Mouse (Mus musculus) gastrocnemius, postnatal 36 days (tissue): ENCODE results near the gene Tenm4. TPM values are rescaled to one million over a fixed set of nuclear protein-coding genes. Genes with fewer than 3 reads are reported as not detected.

Experiments
- DNase-seq, 2 experiments: peaks; one replicate each; pipeline ENCODE4 v3.0.0; 2022
- intact Hi-C: fragments of 180-260 bp; cut with DNase I; formaldehyde crosslinking; loops from one replicate; pipeline ENCODE4 v1.15.1; 2025
- total RNA-seq, 2 experiments: library from RNA; stranded (reverse); gene quantifications; 2 replicates each; pipeline ENCODE4 v1.2.3; 2021

The Tenm4 gene
- total RNA-seq, 2 experiments from 2014 or later = 0.69 to 1.1 TPM

DNA sequence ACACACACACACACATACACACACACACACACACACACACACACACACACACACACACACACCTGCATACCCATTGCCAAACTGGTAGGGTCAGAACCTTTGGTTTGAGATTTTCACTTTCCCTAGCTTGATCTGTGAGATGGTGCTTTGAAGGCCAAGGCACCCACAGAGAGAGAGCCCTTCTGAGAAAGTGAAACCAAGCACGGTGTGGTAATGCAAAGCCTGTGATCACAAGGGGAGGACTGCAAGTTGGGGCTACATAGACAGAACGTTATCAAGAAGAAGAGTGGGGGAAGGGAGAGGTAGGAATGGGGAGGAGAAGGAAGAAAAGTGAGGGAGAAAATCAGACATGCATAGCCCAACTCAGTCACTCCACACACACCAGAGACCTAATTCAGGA is 285.6 kb downstream of the Tenm4 start:
- intact Hi-C loops = no loop called here
- DNase-seq = no peak

DNA sequence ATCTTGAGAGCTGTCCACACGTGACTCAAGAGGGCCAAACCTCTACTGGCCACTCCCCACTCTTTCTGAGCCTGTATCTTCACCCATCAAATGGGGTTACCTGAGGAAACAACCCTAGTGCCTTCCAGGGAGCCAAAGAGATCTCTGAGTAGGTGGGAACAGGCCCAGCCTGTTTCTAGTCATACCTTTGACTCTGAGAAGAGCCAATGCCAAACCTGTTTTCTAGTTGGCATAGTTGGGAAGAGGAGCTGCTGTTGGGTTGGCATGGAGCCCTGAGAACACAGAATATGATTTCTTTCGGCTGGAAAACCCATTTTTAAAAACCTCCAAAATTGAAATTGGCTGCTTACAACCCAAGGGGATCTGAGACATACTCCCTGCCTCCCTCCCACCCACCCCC is 286.8 kb downstream of the Tenm4 start:
- DNase-seq = no peak
- intact Hi-C loops = no loop called here

DNA sequence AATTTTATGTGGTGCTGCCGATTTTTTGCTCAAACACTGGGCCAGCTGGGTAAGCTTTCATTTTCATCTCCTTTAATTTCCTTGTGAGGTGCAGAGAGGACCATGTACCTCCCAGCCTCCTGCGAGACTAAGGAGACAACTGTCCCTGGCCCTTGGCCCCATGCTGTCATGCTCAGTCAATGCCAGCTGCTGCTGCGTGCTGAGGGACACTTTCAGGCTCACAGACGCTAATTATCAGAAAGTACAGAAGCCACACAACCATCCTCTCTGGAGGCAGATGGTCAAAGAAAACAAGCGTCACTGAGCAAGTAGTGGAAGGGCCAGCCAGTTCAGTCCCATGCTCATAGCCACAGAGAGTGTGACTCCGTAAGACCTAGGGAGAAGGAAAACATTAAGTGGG is 287.9 kb downstream of the Tenm4 start:
- intact Hi-C loops = no loop called here
- no peak for DNase-seq

DNA sequence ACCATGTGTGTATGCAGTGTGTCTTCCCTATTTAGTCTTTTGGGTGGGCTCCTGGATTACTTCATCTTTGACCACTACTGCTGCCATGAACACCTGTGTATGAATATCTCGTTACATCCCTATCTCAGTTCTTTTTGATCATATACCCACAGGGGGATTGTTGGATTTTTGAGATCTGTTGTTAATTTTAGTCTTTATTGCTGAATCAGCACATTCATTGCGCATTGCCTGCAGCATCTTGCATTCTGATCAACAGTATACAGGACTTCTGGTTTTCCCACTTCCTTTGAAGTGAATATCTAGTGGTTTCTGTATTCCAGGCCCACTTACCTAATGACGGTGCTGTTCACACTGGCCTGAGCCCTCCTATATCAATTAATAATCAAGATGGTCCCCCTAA is 295.7 kb downstream of the Tenm4 start:
- no peak for DNase-seq
- intact Hi-C loops = no loop called here

DNA sequence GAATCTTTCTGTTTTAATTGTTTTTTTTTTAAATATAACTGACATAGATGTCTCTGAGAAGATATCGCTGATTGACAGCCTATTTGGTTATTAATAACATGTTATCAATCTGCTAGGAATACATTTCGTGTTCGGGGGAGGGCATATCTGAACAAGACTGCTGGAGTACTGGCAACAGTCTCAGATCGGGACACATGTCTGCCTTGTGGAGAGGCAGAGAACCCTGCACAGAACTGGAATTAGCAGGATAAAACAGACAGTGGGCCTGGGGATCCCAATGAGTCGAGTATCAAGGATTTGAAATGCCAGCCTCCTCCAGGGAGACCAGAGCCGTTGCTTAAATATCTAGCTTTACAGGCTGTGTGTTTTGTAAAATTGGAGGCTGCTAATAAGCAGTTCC is 299.8 kb downstream of the Tenm4 start:
- intact Hi-C loops = no loop called here
- no peak for DNase-seq

DNA sequence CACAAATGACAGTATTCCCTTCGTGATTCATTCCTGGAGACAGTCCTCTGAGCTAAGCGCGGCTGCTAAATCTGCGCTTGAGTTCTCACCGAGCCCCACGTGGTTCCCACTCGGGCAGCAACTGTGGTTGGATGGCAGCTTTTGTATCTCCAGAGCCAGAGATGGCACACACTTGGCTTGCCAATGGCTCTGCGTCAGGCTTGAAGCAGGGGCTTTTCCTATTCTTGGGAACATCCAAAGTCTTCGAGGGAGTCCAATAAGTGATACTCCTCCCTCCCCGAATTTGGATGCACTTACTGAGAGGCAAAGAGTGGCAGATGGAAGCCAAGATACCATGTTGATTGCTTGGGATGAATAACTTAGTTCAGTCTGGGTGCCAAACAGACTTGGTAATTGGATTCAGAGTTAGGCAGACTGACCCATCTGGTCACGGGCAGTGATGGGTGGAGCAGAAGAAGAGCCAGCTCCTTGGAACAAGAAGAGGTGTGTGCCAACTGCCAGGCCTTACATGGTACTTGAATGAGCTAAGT is 303.6 kb downstream of the Tenm4 start:
- DNase-seq = no peak
- intact Hi-C loops = no loop called here

DNA sequence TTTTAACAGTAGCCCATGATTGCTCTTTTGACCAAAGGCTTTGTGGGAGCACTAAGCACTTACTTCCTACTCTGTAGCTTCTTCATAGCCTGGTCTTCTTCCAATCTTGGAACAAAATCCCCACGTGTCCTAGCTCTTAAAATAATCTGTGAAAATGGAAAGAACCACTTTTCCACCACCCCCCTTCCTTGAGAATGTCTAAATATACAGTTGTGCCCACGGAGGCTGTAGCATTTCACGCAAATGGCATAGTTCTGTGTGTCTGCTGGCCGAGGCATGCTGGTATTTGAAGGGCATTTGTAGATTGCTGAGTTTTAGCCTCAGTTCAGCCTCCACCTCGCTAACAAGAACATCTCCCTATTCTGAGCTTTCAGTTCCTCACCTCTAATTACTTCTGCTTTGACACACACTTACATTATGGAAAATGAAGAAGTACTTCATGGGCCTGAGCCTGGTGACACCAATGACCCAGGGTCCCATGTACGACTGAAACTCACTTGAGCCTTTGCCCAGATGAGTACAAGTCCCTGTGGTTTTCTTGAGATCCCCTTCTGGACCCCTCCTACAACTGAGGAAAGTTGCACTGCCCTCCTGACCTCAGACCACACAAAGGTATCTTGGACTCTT is 306.1 kb downstream of the Tenm4 start:
- DNase-seq = no peak
- intact Hi-C loops = no loop called here

DNA sequence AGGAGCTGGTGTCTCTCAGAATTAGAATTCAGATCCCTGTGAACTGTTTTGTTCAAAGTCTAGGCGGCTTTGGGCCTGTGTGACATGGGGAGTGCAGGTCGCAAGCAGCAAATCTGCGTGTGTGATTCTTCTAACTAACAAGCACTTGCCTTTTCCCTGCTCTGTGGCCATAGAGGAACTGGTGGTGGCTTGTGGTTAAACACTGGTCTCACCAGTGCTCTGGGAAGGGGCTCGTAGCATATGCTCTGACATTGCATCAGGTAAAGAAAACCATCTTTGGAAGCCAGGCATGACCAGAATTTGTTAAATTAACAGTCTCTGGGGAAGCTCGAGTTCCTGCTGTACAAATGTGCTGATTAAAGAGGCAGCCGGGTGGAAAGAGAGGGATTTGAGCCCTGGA is 308.1 kb downstream of the Tenm4 start:
- intact Hi-C loops = no loop called here
- DNase-seq = no peak

DNA sequence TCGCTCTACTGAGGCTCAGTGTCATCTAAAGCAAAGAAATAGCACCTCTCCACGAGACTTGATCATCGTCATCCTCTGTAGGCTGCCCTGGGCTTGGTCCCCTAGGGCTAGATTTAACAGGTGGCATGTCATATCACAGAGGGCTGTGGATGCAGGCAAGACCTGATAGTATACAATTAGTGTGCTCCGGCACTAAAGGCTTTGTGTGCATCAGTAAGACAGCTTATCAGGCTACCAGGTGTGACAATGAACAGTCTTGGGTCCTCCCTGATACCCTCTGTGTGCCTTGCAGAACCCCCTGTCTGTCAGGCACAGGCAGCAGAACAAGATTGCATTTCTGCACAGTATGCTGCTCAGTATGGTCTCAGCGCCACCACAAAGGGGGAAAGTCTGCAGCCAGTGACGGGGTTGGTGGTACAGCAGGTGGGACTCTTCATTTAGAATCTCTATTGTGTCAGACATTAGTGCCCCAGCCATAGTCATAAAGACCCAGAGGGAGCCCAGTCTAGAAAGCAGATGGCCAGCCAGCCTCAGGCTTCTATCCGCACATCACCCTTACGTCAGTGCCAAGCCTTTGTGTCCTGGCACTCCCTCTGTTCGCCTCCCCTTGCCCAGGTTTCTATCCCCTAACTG is 309.4 kb downstream of the Tenm4 start:
- DNase-seq = no peak
- intact Hi-C loops = no loop called here

DNA sequence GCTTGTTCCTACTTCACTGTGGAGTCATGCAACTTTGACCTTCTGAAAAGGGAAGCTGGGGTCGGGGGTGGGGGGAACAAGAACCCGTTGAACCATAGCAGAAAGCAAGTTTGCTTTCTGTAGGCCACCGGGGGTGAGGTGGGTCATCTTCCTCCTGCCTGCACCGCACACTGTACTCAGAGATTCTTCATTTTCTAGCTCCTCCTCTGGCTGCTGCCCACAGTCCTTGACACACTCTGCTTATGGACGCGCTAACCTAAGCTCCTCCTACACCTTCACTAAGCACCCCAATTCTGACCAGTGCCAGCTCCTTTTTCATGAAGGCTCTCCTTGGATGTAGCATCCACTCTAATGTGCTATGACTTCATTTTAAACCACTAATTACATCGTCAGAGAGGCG is 311.9 kb downstream of the Tenm4 start:
- no peak for DNase-seq
- intact Hi-C loops = no loop called here

DNA sequence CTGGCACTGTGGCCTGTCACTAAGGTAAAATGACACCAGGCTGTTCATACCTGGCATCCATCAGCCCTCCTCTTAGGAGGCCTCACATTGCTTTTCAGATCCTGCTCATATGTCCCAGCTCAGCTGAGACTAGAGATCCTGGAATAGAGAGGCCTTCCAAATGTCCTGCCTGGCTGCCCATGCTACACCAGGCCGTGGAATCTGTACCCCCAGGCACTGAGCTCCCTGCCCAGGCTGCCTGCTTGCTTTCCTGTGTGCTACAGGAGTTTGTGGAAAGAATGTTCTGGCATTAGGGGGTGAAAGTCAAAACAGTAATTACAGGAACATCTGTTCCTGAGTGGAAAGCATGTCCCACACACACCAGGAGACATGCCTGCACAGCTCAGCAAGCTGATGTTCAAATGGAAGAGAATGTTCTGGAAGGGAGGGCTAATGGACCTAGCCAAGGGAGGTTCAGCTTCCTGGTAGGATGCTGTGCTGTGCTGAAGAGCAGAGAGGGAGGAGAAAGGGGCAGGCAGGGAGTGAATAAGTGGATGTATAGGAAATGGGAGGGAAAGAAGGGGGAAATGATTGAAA is 313.0 kb downstream of the Tenm4 start:
- no peak for DNase-seq
- intact Hi-C loops = no loop called here

DNA sequence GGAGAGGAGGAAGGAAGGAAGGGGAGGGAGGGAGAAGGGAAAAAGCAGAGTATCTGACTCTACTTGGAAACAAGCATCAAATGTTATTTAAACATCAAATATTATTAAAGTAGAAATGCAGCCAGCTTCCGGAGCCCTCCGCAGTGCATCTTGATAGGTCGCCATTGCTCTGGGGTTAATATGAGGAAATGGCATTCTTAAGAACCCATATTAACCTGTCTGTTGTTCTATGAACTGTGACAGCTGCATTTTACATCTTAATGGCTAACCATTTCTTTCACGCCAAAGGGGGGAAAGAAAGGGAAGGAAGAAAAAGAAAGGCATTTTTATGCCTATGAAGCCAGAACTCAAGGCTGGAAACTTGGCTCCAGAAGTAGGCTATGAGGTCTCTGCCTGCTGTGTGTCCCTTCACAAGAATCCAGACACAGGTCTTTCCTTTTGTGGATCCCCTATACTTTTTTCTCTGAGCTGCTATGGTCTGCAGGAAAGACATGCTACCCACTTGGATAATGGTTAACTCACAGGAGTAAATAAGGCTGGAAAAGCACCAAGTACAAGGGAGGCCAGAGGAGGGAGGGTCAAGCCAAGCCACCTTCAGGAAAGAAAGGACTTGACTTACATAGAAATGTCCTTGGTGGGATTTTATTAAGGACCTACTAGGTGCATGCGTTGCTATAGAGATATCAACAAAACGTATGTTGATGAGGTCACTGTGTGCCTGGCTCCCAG is 318.5 kb downstream of the Tenm4 start:
- DNase-seq = no peak
- intact Hi-C loops = no loop called here

DNA sequence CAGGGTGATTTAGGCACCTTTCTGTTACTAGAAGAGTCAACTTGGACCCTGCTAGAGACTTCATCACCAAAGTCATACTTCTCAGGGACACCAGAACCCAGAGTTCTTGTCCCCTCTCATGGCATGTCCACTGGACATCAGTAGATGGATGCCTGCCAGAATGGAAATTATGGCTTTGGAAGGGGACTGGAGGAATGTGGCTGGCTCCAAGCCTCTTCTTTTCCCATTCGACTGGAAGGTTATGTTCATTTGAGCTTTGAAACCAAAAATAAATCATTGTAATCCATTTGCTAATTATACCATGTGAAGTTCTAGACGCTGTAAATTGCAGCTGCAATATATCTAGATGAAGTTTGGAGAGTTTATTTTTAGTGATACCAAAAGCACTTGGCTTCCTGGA is 320.9 kb downstream of the Tenm4 start:
- no peak for DNase-seq
- intact Hi-C loops = no loop called here

DNA sequence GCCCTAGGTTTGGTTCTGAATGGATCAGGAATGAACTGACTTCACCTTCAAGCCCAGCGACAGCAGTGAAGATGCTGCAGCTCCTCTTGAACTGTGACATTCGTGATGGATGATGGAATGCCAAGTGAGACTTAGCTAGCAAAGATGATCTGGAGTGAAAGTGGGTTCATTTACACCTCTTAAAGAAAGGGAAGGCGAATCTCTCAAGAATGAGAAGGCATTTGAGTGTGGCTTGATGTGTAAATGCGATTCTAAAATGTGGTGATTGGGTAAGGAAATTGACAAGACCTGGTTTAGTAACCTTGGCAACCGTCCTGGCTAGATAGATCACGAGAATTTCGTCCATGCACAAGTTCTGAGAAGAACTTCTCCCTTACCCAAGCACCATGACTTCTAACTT is 321.6 kb downstream of the Tenm4 start:
- intact Hi-C loops = no loop called here
- no peak for DNase-seq

DNA sequence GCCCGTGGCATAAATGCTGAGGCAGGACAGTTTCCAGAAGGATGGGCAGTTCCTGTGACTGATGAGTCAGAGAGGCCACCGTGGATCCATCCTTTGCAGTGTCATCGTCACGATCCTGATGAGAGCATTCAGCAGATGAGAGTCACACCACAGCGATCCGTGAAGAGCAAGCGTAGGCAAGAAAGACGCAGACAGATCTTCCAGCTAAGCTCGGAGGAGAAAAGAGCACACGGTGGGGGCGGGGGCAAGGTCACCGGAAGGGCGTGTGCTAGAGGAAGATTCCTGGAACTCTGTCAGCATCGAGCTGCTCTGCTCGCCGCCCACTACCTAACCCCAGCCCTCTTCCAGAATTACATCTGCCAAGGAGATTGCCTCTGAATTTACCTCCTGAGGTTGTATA is 323.0 kb downstream of the Tenm4 start:
- no peak for DNase-seq
- intact Hi-C loops = no loop called here

DNA sequence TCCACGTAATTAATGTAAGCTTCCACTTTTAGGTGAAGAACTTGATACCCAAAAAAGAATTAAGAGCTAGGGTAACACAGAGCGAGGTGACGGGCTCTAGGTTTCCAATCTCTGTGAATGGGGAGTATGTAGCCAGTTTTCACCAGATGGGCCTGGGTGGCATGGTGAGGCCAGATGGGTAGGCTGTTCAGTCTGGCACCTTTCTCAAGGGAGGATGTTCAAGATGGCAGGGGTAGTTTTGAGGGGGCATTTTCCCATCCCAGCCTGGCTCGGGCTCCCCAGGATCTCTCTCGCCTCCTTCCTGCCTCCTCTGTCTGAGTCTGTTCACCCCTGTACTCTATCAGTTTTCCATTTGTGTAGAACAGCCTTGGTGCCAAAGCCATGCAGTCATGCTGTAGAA is 329.1 kb downstream of the Tenm4 start:
- no peak for DNase-seq

DNA sequence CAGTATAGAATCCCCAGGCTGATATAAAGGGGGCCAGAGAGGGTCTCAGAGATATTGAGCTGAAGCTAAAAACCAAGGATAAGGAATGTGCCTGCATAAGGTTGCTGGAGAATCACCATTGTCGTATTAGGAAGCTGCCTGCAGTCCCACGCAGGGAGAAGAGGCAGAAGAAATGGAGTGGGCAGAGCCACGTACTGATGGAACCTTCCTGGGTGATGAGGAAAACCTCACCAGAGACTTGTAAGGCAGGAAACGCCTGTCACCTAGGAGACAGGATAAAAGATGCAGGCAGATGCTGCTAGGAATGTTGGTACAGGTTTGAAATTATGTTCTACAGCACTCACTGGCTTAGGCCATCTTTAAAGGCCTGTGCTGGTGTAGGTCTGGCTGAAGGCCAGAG is 329.8 kb downstream of the Tenm4 start:
- intact Hi-C loops = no loop called here
- DNase-seq = no peak

More for the DNA sequence above, 329.1 kb downstream of the Tenm4 start:
- intact Hi-C loops = no loop called here

DNA sequence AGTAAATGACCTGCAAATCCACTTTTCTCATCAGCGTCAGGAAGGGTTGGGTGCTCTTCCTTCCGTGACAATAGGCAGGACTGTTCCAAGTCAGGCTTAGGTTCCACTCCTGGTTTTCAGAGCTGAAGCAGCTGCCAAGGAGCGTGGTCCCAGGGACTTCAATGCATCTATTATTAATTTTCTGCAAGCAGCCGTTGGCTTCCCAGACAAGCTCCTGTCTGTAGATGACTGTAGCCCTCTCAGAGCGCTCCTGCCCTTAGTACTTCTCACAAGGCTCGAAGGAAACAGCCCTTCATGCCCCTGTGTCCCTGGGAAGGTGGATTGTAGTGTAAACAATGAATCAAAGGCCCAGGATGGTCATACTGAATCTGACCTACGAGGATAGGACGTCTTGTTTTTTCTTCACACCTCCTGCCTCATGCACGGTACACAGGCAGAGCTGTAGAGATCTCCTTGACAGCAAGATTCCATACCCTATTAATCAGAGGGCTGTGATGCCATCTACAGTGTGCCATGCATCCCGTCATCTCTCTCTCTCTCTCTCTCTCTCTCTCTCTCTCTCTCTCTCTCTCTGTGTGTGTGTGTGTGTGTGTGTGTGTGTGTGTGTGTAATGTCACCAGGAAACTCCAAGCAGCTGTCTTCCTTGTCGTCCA is 331.4 kb downstream of the Tenm4 start:
- intact Hi-C loops = no loop called here

DNA sequence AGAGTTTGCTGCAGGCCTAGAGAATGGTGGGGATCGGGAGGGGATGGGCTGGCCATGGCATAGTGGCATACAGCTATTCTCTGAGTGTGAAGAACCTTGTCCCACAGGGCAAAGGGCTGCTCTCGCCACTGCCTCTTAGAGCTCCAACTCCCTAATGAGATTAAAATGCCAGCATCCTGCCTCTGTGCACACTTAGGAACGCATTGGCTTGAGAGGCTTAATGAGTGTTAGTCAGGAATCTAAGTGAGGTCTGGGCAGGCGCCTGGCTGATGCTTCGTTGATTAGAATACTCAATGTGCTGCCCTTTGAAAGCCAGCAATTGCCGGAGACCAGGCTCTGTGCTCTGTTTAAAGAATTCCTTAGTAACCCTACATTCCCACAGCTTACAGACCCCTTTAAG is 334.5 kb downstream of the Tenm4 start:
- intact Hi-C loops = no loop called here
- DNase-seq = no peak

More for the DNA sequence above, 331.4 kb downstream of the Tenm4 start:
- no peak for DNase-seq

DNA sequence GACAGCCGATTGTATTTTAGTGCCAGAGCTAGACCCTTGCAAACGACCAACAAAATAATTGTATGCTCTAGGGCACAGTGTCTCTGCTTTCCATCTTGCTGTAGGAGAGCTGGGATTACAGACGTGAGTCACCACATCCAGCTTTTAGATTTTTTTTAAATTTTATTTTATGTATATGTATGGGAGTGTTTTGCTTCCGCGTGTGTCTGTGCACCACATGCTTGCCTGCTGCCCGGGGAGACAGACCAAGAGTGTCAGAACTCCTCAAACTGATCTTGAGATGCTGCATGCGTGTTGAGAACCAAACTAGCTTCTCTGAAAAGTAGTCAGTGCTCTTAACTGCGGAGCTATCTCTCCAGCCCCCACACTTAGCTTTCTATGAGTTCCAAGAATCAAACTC is 336.0 kb downstream of the Tenm4 start:
- no peak for DNase-seq
- intact Hi-C loops = no loop called here

DNA sequence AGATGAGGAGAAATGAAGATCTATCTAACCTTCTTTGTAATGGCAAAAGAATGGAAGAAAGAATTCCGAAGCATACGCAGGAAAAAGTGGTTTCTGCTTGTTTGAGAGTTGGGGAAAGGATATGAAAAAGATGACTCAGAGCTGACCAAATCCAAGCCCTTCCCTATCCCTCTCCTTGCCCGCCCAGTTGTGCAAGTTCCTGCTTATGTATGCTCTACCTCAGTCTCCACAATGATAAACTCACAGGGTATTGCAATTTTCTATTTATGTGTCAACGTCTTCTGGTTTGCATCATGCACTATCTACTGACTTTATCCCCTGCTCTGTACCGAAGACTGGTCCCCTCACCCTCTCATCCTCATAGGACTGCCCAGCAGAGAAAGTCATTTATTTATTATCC is 339.4 kb downstream of the Tenm4 start:
- intact Hi-C loops = no loop called here
- no peak for DNase-seq
